Mouse (Mus musculus): ENCODE measurements around the gene Rpusd3. TPM values are rescaled to one million over a fixed set of nuclear protein-coding genes. Genes with fewer than 3 reads are reported as not detected.

Gene Rpusd3
- total and polyA plus RNA-seq, 3 experiments: 24.8 to 34.1 TPM; not detected in 1

DNA sequence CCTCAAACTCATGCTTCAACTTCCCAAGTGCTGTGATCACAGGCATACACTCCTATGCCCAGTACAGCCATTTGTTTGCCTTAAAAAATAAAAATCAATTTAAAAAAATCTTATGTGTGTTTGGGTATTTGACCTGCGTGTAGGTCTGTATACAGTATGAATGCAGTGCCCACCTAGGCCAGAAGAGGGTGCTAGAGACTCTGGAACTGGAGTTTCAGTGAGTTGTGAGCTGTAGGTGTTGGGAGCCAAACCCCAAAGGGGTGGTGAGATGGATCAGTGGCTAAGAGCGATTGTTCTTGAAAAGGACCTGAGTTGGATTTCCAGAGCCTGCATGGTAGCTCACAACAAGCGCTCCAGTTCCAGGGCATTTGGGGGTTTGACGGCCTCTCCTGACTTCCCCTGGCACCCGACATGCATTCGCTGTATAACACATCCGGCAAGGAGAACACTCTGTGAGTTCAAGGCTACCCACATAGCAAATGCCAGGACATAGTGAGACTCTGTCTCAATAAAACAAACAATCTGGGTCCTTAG is 22.1 kb upstream of the Rpusd3 start:
- peak; percentile 94 for DNase-seq (ENCODE audit: low read depth, low spot score)
- Histone ChIP-seq H3K9ac (ENCODE audit: control insufficient read depth, low read depth, low read length, poor library complexity, severe bottlenecking) (no peak overlapping the region), H3K4me3 (ENCODE audit: control insufficient read depth in 1 of 2, insufficient read depth in 1 of 2, low read depth in 2 of 2, low read length in 2 of 2) (no peak overlapping the region), H3K9me3 (replicated peaks; ENCODE audit: insufficient read depth, low read length) (no peaks in the 10 kb centered on the region), H3K79me2 (ENCODE audit: control insufficient read depth, insufficient read depth, low read length, poor library complexity) (peaks cover 18% of the 10 kb centered on the region), H3K4me1 (ENCODE audit: control insufficient read depth in 1 of 2, insufficient read depth in 2 of 2, low read length in 2 of 2) (peaks cover 4 to 16% of the 10 kb centered on the region in 2 experiments), H3K27me3 (ENCODE audit: control insufficient read depth in 1 of 2, insufficient read depth in 2 of 2, low read length in 2 of 2) (no peaks in the 10 kb centered on the region; a peak in 1 of 4 replicates), H3K27ac (ENCODE audit: control insufficient read depth, low read depth, low read length) (no peak overlapping the region), H3K36me3 (ENCODE audit: control insufficient read depth in 1 of 2, insufficient read depth in 2 of 2, low read length in 2 of 2) (peaks cover 5 to 13% of the 10 kb centered on the region in 2 experiments)
- TF ChIP-seq MEF2A (IDR thresholded peaks at IDR 0.05; ENCODE audit: extremely low read depth, insufficient replicate concordance, low read depth, low read length, poor library complexity, severe bottlenecking) (no peak), ETS1 (IDR thresholded peaks at IDR 0.05; ENCODE audit: low read depth, low read length) (no peak), MAFK (IDR thresholded peaks at IDR 0.05; ENCODE audit: borderline replicate concordance, low read depth, low read length) (no peak), CHD2 (IDR thresholded peaks at IDR 0.05; ENCODE audit: low read length) (no peak), TCF12 (IDR thresholded peaks at IDR 0.05; ENCODE audit: low read depth, low read length) (no peak), RAD21 (IDR thresholded peaks at IDR 0.05; ENCODE audit: low read depth, low read length) (peak; percentile 98), ZC3H11A (IDR thresholded peaks at IDR 0.05; ENCODE audit: low read depth, low read length) (peak; percentile 92), MAZ (IDR thresholded peaks at IDR 0.05; ENCODE audit: low read depth, low read length) (no peak), UBTF (IDR thresholded peaks at IDR 0.05; ENCODE audit: borderline replicate concordance, insufficient read depth, low read depth, low read length) (no peak), BHLHE40 (IDR thresholded peaks at IDR 0.05; ENCODE audit: borderline replicate concordance, low read depth, low read length) (peak; percentile 45; the same call in 1 of the 2 replicates), MXI1 (IDR thresholded peaks at IDR 0.05; ENCODE audit: low read depth, low read length) (no peak), SIN3A (IDR thresholded peaks at IDR 0.05; ENCODE audit: low read length) (peak; percentile 48; the same call in 1 of the 2 replicates), ZKSCAN1 (IDR thresholded peaks at IDR 0.05; ENCODE audit: low read depth, low read length) (no peak), NRF1 (IDR thresholded peaks at IDR 0.05; ENCODE audit: insufficient read depth, low read depth, low read length, poor library complexity, severe bottlenecking) (peak; percentile 12; the same call in 1 of the 2 replicates), JUND (IDR thresholded peaks at IDR 0.05; ENCODE audit: low read depth, low read length) (no peak), SMC3 (IDR thresholded peaks at IDR 0.05; ENCODE audit: low read depth, low read length) (peak; percentile 85), HCFC1 (IDR thresholded peaks at IDR 0.05; ENCODE audit: low read depth, low read length) (peak; percentile 51), NELFE (IDR thresholded peaks at IDR 0.05; ENCODE audit: low read depth, low read length) (no peak), MYB (IDR thresholded peaks at IDR 0.05; ENCODE audit: low read depth, low read length) (no peak), ELF1 (IDR thresholded peaks at IDR 0.05; ENCODE audit: low read depth, low read length) (no peak), ZMIZ1 (IDR thresholded peaks at IDR 0.05; ENCODE audit: low read depth, low read length) (no peak), RCOR1 (IDR thresholded peaks at IDR 0.05; ENCODE audit: low read depth, low read length) (no peak), USF1 (IDR thresholded peaks at IDR 0.05; ENCODE audit: low read depth, low read length) (no peak), ZNF384 (IDR thresholded peaks at IDR 0.05; ENCODE audit: low read depth, low read length) (0 out of 2 replicates have a peak, but pooled peaks have one; percentile 44), CTCF (IDR thresholded peaks at IDR 0.05 in 2 of 3, conservative IDR thresholded peaks at IDR 0.05 in 1 of 3; ENCODE audit: control insufficient read depth in 1 of 3, insufficient read depth in 1 of 3, low read depth in 2 of 3, low read length in 3 of 3, poor library complexity in 1 of 3, severe bottlenecking in 1 of 3) (peak; percentile 77 to 95 (median 89)), POLR2A (IDR thresholded peaks at IDR 0.05; ENCODE audit: control insufficient read depth in 1 of 2, insufficient read depth in 1 of 2, low read depth in 1 of 2, low read length in 2 of 2, poor library complexity in 1 of 2) (0 out of 4 replicates have a peak, but pooled peaks of 1 of the 2 experiments have one; percentile 23), TBP (IDR thresholded peaks at IDR 0.05; ENCODE audit: low read depth, low read length) (peak; percentile 46; the same call in 1 of the 2 replicates), MYC (IDR thresholded peaks at IDR 0.05; ENCODE audit: low read depth, low read length) (0 out of 2 replicates have a peak, but pooled peaks have one; percentile 34), POLR2AphosphoS2 (IDR thresholded peaks at IDR 0.05; ENCODE audit: low read length) (no peak), MAX (IDR thresholded peaks at IDR 0.05; ENCODE audit: low read length) (no peak)

Measured in MEL (cell line).